Mouse (Mus musculus): ENCODE measurements at regions not wholly inside any gene's neighbourhood (a gene's known extent, or its start where the extent isn't known, plus 50 kb on each side); places are given as distances from the start of the nearest gene placed in this dataset.

DNA sequence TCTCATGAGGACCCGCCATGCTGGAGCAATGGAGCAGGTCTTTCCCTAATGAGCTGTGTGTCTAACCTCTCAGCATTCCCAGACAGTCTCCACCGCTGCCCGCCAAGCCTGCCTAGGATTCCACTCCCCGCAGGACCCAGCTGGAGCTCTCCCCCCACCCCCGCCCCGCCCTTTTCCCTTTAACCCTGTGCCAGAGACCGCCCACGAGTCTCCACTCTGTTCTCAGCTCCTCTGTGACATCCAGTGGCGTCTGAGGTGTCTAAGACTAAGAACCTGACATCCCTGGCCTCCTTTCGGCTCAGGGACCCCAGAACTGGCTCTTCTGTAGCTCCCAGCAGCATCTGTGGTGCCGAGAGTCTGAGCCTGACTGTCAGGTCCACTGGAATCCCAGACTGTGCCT is 50.9 kb upstream of the Tpp2 start:
- no peak overlapping the region for H3K27ac ChIP-seq (ENCODE audit: insufficient read depth, low read depth, low read length, poor library complexity, severe bottlenecking)
- TF ChIP-seq CHD2 (IDR thresholded peaks at IDR 0.05; ENCODE audit: low read depth, low read length), result no peak
- no peak for TF ChIP-seq HCFC1 (IDR thresholded peaks at IDR 0.05; ENCODE audit: borderline replicate concordance, insufficient read depth, low read length)
- TF ChIP-seq ZC3H11A (IDR thresholded peaks at IDR 0.05; ENCODE audit: borderline replicate concordance, low read depth, low read length), result no peak
- TF ChIP-seq ZNF384 (IDR thresholded peaks at IDR 0.05; ENCODE audit: low read depth, low read length), result no peak
- TF ChIP-seq MAFK (IDR thresholded peaks at IDR 0.05; ENCODE audit: insufficient read depth, low read depth, low read length), result no peak

DNA sequence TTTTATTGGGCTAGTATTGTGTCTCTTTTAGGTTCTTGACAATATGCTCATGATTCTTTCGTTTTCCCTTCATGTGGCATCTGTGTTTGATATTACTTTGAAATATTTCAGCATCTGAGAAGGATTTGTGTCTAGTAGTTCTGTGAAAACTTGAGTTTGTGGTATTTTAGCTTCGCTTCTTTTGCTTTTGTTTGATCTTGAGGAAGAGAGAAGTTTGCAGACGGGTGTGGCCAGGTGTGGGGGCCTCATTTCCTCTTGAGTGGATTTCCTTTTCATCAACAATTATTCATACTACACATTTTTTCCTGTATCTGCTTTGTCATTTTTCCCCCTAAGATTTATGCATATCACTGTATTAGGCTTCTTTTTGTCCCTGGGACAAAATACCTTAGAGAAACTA is 52.8 kb upstream of the Uxs1 start:
- in situ Hi-C loops (cut with MboI; ENCODE audit: low sequenced_read_pairs in 2 of 2, unreplicated experiment in 2 of 2), result no loop called here
- DNase-seq (ENCODE audit: low read depth, low spot score), result no peak
- no peak overlapping the region for H3K27ac ChIP-seq (ENCODE audit: insufficient read depth, low read depth, low read length, poor library complexity, severe bottlenecking)
- H3K4me1 ChIP-seq (ENCODE audit: control insufficient read depth in 2 of 2, insufficient read depth in 2 of 2, low read length in 2 of 2, poor library complexity in 1 of 2), result peaks cover 0 to 4% of the 10 kb centered on the region in 2 experiments; a peak in 1 of 4 replicates
- no peak overlapping the region for H3K9ac ChIP-seq (ENCODE audit: insufficient read depth, low read depth, low read length, poor library complexity, severe bottlenecking)
- no peaks in the 10 kb centered on the region for H3K9me3 ChIP-seq (ENCODE audit: control insufficient read depth, insufficient read depth, low read depth, low read length)
- no peak for TF ChIP-seq HCFC1 (IDR thresholded peaks at IDR 0.05; ENCODE audit: borderline replicate concordance, insufficient read depth, low read length)
- TF ChIP-seq ZNF384 (IDR thresholded peaks at IDR 0.05; ENCODE audit: low read depth, low read length), result no peak
- TF ChIP-seq ZC3H11A (IDR thresholded peaks at IDR 0.05; ENCODE audit: borderline replicate concordance, low read depth, low read length), result no peak
- TF ChIP-seq CHD2 (IDR thresholded peaks at IDR 0.05; ENCODE audit: low read depth, low read length), result no peak
- no peak for TF ChIP-seq MAFK (IDR thresholded peaks at IDR 0.05; ENCODE audit: insufficient read depth, low read depth, low read length)
- no peak overlapping the region for H3K4me3 ChIP-seq (ENCODE audit: insufficient read depth in 1 of 2, low read depth in 1 of 2, low read length in 2 of 2, poor library complexity in 1 of 2, severe bottlenecking in 1 of 2)
- H3K36me3 ChIP-seq (ENCODE audit: control insufficient read depth, insufficient read depth, low read length, poor library complexity, severe bottlenecking), result no peaks in the 10 kb centered on the region

More for the DNA sequence above, 50.9 kb upstream of the Tpp2 start:
- Histone ChIP-seq H3K36me3 (ENCODE audit: control insufficient read depth, insufficient read depth, low read length, poor library complexity, severe bottlenecking) (no peaks in the 10 kb centered on the region), H3K4me3 (ENCODE audit: insufficient read depth in 1 of 2, low read depth in 1 of 2, low read length in 2 of 2, poor library complexity in 1 of 2, severe bottlenecking in 1 of 2) (peak overlapping the region; percentile 27 to 41), H3K9ac (ENCODE audit: insufficient read depth, low read depth, low read length, poor library complexity, severe bottlenecking) (peak overlapping the region; percentile 49; the same call in 1 of the 2 replicates), H3K9me3 (ENCODE audit: control insufficient read depth, insufficient read depth, low read depth, low read length) (no peaks in the 10 kb centered on the region), H3K4me1 (ENCODE audit: control insufficient read depth in 2 of 2, insufficient read depth in 2 of 2, low read length in 2 of 2, poor library complexity in 1 of 2) (peaks cover 0 to 4% of the 10 kb centered on the region in 2 experiments; a peak in 1 of 4 replicates)
- peak; percentile 29 for DNase-seq (ENCODE audit: low read depth, low spot score)
- in situ Hi-C loops (cut with MboI; ENCODE audit: low sequenced_read_pairs in 2 of 2, unreplicated experiment in 2 of 2), result no loop called here

DNA sequence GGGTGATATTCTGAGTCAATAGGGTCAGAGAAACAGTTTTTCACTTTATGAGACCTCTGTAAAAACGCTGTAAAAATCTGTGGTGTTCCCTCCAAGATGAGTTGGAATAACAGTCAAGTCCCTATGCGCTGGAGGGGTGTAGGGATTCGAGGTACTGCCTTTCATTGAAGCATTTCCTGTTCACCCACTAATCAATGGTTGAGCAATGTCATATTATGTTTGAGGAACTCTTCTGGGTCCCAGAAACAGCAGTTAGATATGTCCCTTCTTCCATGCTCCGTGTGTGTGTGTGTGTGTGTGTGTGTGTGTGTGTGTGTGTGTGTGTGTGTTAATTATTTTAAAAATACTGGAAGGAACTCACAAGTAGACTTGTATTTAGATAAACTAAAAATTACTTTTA is 52.3 kb upstream of the Uxs1 start:
- H3K4me1 ChIP-seq (ENCODE audit: control insufficient read depth in 2 of 2, insufficient read depth in 2 of 2, low read length in 2 of 2, poor library complexity in 1 of 2), result peaks cover 0 to 4% of the 10 kb centered on the region in 2 experiments; a peak in 1 of 4 replicates

DNA sequence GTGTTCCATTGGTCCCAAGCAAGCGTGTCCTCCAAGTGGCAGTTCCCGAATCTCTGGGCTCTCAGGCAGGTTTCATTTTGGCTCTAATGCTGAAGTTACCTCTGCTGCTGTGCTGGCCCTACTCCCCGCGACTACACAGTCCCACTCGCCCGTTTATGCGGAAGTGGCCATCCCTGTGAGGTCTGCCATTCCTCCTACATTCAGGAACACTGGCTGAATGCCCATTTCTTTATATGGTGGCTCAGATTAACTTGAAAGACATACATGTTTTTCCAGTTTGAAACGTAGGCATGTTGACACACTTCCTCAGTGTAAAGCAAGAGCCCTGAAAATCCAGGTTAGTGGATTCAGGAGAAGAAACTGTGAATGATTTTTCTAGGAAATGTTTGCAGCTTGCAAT is 51.6 kb upstream of the Uxs1 start:
- no peak for DNase-seq (ENCODE audit: low read depth, low spot score)
- Histone ChIP-seq H3K9ac (ENCODE audit: insufficient read depth, low read depth, low read length, poor library complexity, severe bottlenecking) (no peak overlapping the region), H3K36me3 (ENCODE audit: control insufficient read depth, insufficient read depth, low read length, poor library complexity, severe bottlenecking) (no peaks in the 10 kb centered on the region), H3K4me1 (ENCODE audit: control insufficient read depth in 2 of 2, insufficient read depth in 2 of 2, low read length in 2 of 2, poor library complexity in 1 of 2) (peaks cover 0 to 4% of the 10 kb centered on the region in 2 experiments; a peak in 1 of 4 replicates), H3K27ac (ENCODE audit: insufficient read depth, low read depth, low read length, poor library complexity, severe bottlenecking) (no peak overlapping the region), H3K4me3 (ENCODE audit: insufficient read depth in 1 of 2, low read depth in 1 of 2, low read length in 2 of 2, poor library complexity in 1 of 2, severe bottlenecking in 1 of 2) (no peak overlapping the region), H3K9me3 (ENCODE audit: control insufficient read depth, insufficient read depth, low read depth, low read length) (no peaks in the 10 kb centered on the region)
- no peak for TF ChIP-seq ZNF384 (IDR thresholded peaks at IDR 0.05; ENCODE audit: low read depth, low read length)
- no peak for TF ChIP-seq ZC3H11A (IDR thresholded peaks at IDR 0.05; ENCODE audit: borderline replicate concordance, low read depth, low read length)
- no peak for TF ChIP-seq MAFK (IDR thresholded peaks at IDR 0.05; ENCODE audit: insufficient read depth, low read depth, low read length)
- TF ChIP-seq CHD2 (IDR thresholded peaks at IDR 0.05; ENCODE audit: low read depth, low read length), result no peak
- TF ChIP-seq HCFC1 (IDR thresholded peaks at IDR 0.05; ENCODE audit: borderline replicate concordance, insufficient read depth, low read length), result no peak
- in situ Hi-C loops (cut with MboI; ENCODE audit: low sequenced_read_pairs in 2 of 2, unreplicated experiment in 2 of 2), result no loop called here

More for the DNA sequence above, 52.3 kb upstream of the Uxs1 start:
- H3K4me3 ChIP-seq (ENCODE audit: insufficient read depth in 1 of 2, low read depth in 1 of 2, low read length in 2 of 2, poor library complexity in 1 of 2, severe bottlenecking in 1 of 2), result no peak overlapping the region
- no peak for TF ChIP-seq HCFC1 (IDR thresholded peaks at IDR 0.05; ENCODE audit: borderline replicate concordance, insufficient read depth, low read length)
- no peak for TF ChIP-seq ZC3H11A (IDR thresholded peaks at IDR 0.05; ENCODE audit: borderline replicate concordance, low read depth, low read length)
- no peak for TF ChIP-seq MAFK (IDR thresholded peaks at IDR 0.05; ENCODE audit: insufficient read depth, low read depth, low read length)
- TF ChIP-seq ZNF384 (IDR thresholded peaks at IDR 0.05; ENCODE audit: low read depth, low read length), result no peak
- TF ChIP-seq CHD2 (IDR thresholded peaks at IDR 0.05; ENCODE audit: low read depth, low read length), result no peak
- no peaks in the 10 kb centered on the region for H3K9me3 ChIP-seq (ENCODE audit: control insufficient read depth, insufficient read depth, low read depth, low read length)
- no peak for DNase-seq (ENCODE audit: low read depth, low spot score)
- no peak overlapping the region for H3K27ac ChIP-seq (ENCODE audit: insufficient read depth, low read depth, low read length, poor library complexity, severe bottlenecking)
- in situ Hi-C loops (cut with MboI; ENCODE audit: low sequenced_read_pairs in 2 of 2, unreplicated experiment in 2 of 2), result no loop called here
- H3K36me3 ChIP-seq (ENCODE audit: control insufficient read depth, insufficient read depth, low read length, poor library complexity, severe bottlenecking), result no peaks in the 10 kb centered on the region
- H3K9ac ChIP-seq (ENCODE audit: insufficient read depth, low read depth, low read length, poor library complexity, severe bottlenecking), result no peak overlapping the region

Measured in ES-E14 (cell line).